Mouse (Mus musculus) CH12.LX (cell line): ENCODE measurements at regions not wholly inside any gene's neighbourhood (a gene's known extent, or its start where the extent isn't known, plus 50 kb on each side); places are given as distances from the start of the nearest gene placed in this dataset.

Experiments used
- CTCF ChIP-seq, 2 experiments: IDR thresholded peaks in 1 of 2; conservative IDR thresholded peaks in 1 of 2; 2 replicates each; pipeline ENCODE4 v1.5.1; 2011 to 2012; ENCODE audit warnings: low read depth in 2 of 2, low read length in 2 of 2, improper control_type of control experiment in 1 of 2, inconsistent platforms in 1 of 2, mild to moderate bottlenecking in 1 of 2, moderate library complexity in 1 of 2
- USF1 ChIP-seq: IDR thresholded peaks from 2 replicates; pipeline ENCODE4 v1.6.1; 2014; ENCODE audit warnings: low read depth, mild to moderate bottlenecking, inconsistent platforms, low read length, improper control_type of control experiment

DNA sequence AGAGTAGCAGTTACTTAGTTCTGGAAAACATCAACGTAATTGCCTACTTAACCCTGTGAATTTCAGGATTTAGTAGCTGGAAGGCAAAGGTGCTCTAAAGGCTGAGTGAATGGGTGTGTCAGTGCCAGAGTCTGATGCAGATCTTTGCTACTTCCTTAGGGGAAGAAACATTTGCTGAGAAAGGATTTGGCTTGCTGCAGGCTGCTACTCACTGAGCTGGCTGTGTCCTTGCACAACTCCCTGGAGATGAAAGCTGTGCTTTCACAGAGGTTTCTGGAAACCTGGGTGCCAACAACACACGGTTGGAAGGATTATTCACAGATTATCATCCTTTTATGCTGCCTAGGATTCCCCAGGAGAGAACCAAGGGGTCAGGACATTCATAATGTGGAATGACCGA is 94.0 kb upstream of the Fut8 start:
- TF ChIP-seq CTCF (conservative IDR thresholded peaks at IDR 0.05 in 1 of 2, IDR thresholded peaks at IDR 0.05 in 1 of 2; ENCODE audit: low read depth in 2 of 2, low read length in 2 of 2) (no peak), USF1 (no peak)
